Mouse (Mus musculus) kidney, adult 2 months (tissue): ENCODE results near the gene Grap2.

Experiments
- CTCF ChIP-seq: fragments of 200-500 bp; conservative IDR thresholded peaks from 2 replicates; pipeline ENCODE4 v1.5.1; 2011; ENCODE audit warnings: low read depth, mild to moderate bottlenecking, control low read depth, low read length, moderate library complexity, mixed read lengths; ENCODE audit not compliant: insufficient read depth, insufficient read length
- POLR2A ChIP-seq: fragments of 200-500 bp; IDR thresholded peaks from one replicate; pipeline ENCODE4 v1.6.1; 2011; ENCODE audit warnings: low read depth, low read length, control low read depth

GRCm38 (mm10) chr15:80632280-80632893, 60.0 kb downstream of the Grap2 start:
- TF ChIP-seq CTCF (no peak), POLR2A (no peak)
